Mouse (Mus musculus) brown adipose tissue, adult 24 weeks (tissue): ENCODE measurements around the gene Rpl21. TPM values are rescaled to one million over a fixed set of nuclear protein-coding genes. Genes with fewer than 3 reads are reported as not detected.
"Not testable (repeated sequence)": the region's sequence is repeated elsewhere in the genome, so short reads cannot be mapped to it uniquely, and the experiment has no call there.

Experiments used
- H3K27ac ChIP-seq: fragments of 200-500 bp; replicated peaks from 2 replicates; pipeline ENCODE4 v1.5.1; 2012; ENCODE audit warnings: low read depth, mild to moderate bottlenecking, low read length
- H3K4me1 ChIP-seq: fragments of 200-500 bp; 2 replicates; pipeline ENCODE4 v1.6.1; 2012; ENCODE audit warnings: low read length, mixed read lengths; ENCODE audit not compliant: control insufficient read depth, insufficient read depth, insufficient read length
- H3K4me3 ChIP-seq: fragments of 200-500 bp; 2 replicates; pipeline ENCODE4 v1.5.1; 2012; ENCODE audit warnings: low read depth, mild to moderate bottlenecking, low read length, moderate library complexity; ENCODE audit not compliant: insufficient read depth
- polyA plus RNA-seq: library from polyadenylated mRNA; stranded (reverse); fragments of >200 nt; gene quantifications from 2 replicates; pipeline ENCODE4 v1.2.4, GENCODE M21; 2012; ENCODE audit not compliant: missing spikeins, insufficient read depth, insufficient read length

Rpl21 gene
- polyA plus RNA-seq, 1 experiment = 55.2 TPM

GRCm38 (mm10) chr5:146876024-146876423 lies 43.3 kb downstream of the Rpl21 start:
- Histone ChIP-seq H3K4me1 (no peaks in the 10 kb centered on the region), H3K4me3 (no peak overlapping the region), H3K27ac (no peak overlapping the region)

- not testable (repeated sequence) for H3K4me3 ChIP-seq, H3K27ac ChIP-seq, H3K4me1 ChIP-seq
These were observed 45.2 kb downstream of the Rpl21 start for GRCm38 (mm10) chr5:146877882-146878281.

GRCm38 (mm10) chr5:146882261-146882660 lies 49.6 kb downstream of the Rpl21 start:
- Histone ChIP-seq H3K27ac (no peak overlapping the region), H3K4me3 (no peak overlapping the region), H3K4me1 (no peaks in the 10 kb centered on the region)

- Histone ChIP-seq H3K4me3 (no peak overlapping the region), H3K27ac (no peak overlapping the region), H3K4me1 (no peaks in the 10 kb centered on the region)
These were observed 50.4 kb downstream of the Rpl21 start for GRCm38 (mm10) chr5:146883053-146883452.

- Histone ChIP-seq H3K4me3 (no peak overlapping the region), H3K27ac (no peak overlapping the region), H3K4me1 (no peaks in the 10 kb centered on the region)
These were observed 51.0 kb downstream of the Rpl21 start for GRCm38 (mm10) chr5:146883486-146884272.

Other genes with a start within 250 kb of the Rpl21 start
- gene Gpr12, start 247.7 kb upstream of the Rpl21 start, polyA plus RNA-seq = not detected in 2 replicates
- 11.1 and 24.9 TPM in 2 replicates for gene Usp12, start 37.9 kb upstream of the Rpl21 start, polyA plus RNA-seq
- gene Rasl11a, start 12.2 kb downstream of the Rpl21 start, polyA plus RNA-seq = 1.5 and 5.1 TPM in 2 replicates
- 36.4 and 46.3 TPM in 2 replicates for gene Gtf3a, start 115.8 kb downstream of the Rpl21 start, polyA plus RNA-seq
- gene Mtif3, start 130.9 kb downstream of the Rpl21 start, polyA plus RNA-seq = 29.5 and 36.3 TPM in 2 replicates
- 6.6 and 7.0 TPM in 2 replicates for gene Lnx2, start 243.7 kb downstream of the Rpl21 start, polyA plus RNA-seq
- 203 and 223 TPM in 2 replicates for gene Polr1d, start 244.2 kb downstream of the Rpl21 start, polyA plus RNA-seq